Mouse (Mus musculus) liver, adult 2 months (tissue): ENCODE results near the gene Chd9. TPM values are rescaled to one million over a fixed set of nuclear protein-coding genes. Genes with fewer than 3 reads are reported as not detected.

Source experiments
- DNase-seq: peaks from one replicate; pipeline ENCODE4 v3.0.0-alpha.2; 2011; ENCODE audit warnings: low read depth, low spot score; ENCODE audit errors: extremely low read depth
- H3K27ac ChIP-seq: fragments of 200-500 bp; replicated peaks from 2 replicates; pipeline ENCODE4 v1.5.1; 2012; ENCODE audit warnings: low read depth, mild to moderate bottlenecking, control low read depth, inconsistent platforms, low read length; ENCODE audit not compliant: insufficient read depth
- H3K27me3 ChIP-seq: fragments of 200-500 bp; 2 replicates; pipeline ENCODE4 v1.6.1; 2012; ENCODE audit warnings: mild to moderate bottlenecking, moderate library complexity, low read length, inconsistent platforms; ENCODE audit not compliant: control insufficient read depth, insufficient read depth
- H3K36me3 ChIP-seq: fragments of 200-500 bp; 2 replicates; pipeline ENCODE4 v1.6.1; 2012; ENCODE audit warnings: low read length, inconsistent platforms; ENCODE audit not compliant: control insufficient read depth, insufficient read depth
- H3K4me1 ChIP-seq: fragments of 200-500 bp; 2 replicates; pipeline ENCODE4 v1.6.1; 2011; ENCODE audit warnings: low read length; ENCODE audit not compliant: control insufficient read depth, insufficient read depth
- H3K4me3 ChIP-seq: fragments of 200-500 bp; 2 replicates; pipeline ENCODE4 v1.5.1; 2011; ENCODE audit warnings: low read depth, mild to moderate bottlenecking, control low read depth, low read length, moderate library complexity; ENCODE audit not compliant: insufficient read depth
- H3K79me2 ChIP-seq: fragments of 200-500 bp; 2 replicates; pipeline ENCODE4 v1.6.1; 2012; ENCODE audit warnings: inconsistent platforms, mild to moderate bottlenecking, low read length, moderate library complexity; ENCODE audit not compliant: control insufficient read depth, insufficient read depth
- H3K9ac ChIP-seq: fragments of 200-500 bp; 2 replicates; pipeline ENCODE4 v1.6.1; 2012; ENCODE audit warnings: low read depth, mild to moderate bottlenecking, control low read depth, inconsistent platforms, low read length
- CTCF ChIP-seq: fragments of 200-500 bp; IDR thresholded peaks from 2 replicates; pipeline ENCODE4 v1.5.1; 2011; ENCODE audit warnings: low read depth, low read length, control low read depth
- POLR2A ChIP-seq: fragments of 200-500 bp; IDR thresholded peaks from 2 replicates; pipeline ENCODE4 v1.6.1; 2011; ENCODE audit warnings: low read length, control low read depth; ENCODE audit not compliant: insufficient read depth; ENCODE audit errors: extremely low read depth
- WGBS: fragments of 180-500 bp; shearing (Covaris S2); methylation state at CpG from one replicate; pipeline ENCODE4 v1.1.7; 2018; 5-methylcytosine and 5-hydroxymethylcytosine counted together
- polyA plus RNA-seq: library from polyadenylated mRNA; depleted of rRNA; stranded (reverse); fragments of >200 nt; gene quantifications from 2 replicates; pipeline ENCODE4 v1.2.3, GENCODE M21; 2012; rRNA removed
- total RNA-seq: library from RNA; depleted of rRNA; stranded (reverse); fragments of >200 nt; gene quantifications from 2 replicates; pipeline ENCODE4 v1.2.3, GENCODE M21; 2014; rRNA removed

Gene Chd9
- total and polyA plus RNA-seq, 2 experiments: 63.2 to 88.2 TPM

GRCm38 (mm10) chr8:91082428-91082827, 254.3 kb downstream of the Chd9 start:
- WGBS: 76% methylated on average over 12 of the region's 12 CpGs
- no peak for TF ChIP-seq CTCF
- no peak for TF ChIP-seq POLR2A
- Histone ChIP-seq H3K9ac (no peak overlapping the region), H3K27ac (no peak overlapping the region), H3K4me3 (no peak overlapping the region), H3K36me3 (peaks cover 57% of the 10 kb centered on the region), H3K4me1 (no peaks in the 10 kb centered on the region), H3K79me2 (no peaks in the 10 kb centered on the region; the same call in 1 of the 2 replicates), H3K27me3 (no peaks in the 10 kb centered on the region)
- DNase-seq: no peak

DNA sequence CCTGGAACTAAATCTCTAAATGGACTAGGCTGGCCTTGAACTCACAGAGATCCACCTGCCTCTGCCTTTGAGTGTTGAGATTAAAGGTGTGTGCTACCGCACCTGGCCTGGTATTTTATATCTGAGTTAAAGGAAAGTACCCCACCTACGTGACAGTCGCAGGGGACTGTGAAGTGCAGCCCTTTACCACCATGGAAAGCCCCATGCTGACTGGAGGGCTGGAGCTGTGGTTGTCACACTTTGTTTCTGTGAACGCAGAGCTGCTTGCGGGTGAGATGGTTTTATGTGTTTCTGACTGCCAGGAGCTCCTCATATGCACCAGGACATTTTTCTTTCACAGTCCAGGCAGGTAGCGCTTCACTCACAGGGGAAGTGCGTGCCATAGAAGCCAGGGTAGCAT, 260.3 kb downstream of the Chd9 start:
- no peak overlapping the region for H3K4me3 ChIP-seq
- H3K27ac ChIP-seq: no peak overlapping the region
- TF ChIP-seq POLR2A (no peak), CTCF (no peak)
- 96% methylated on average over 7 of the region's 7 CpGs for WGBS
- peaks cover 73% of the 10 kb centered on the region for H3K36me3 ChIP-seq
- no peak for DNase-seq
- no peak overlapping the region for H3K9ac ChIP-seq
- no peaks in the 10 kb centered on the region; the same call in 1 of the 2 replicates for H3K79me2 ChIP-seq
- no peaks in the 10 kb centered on the region for H3K27me3 ChIP-seq
- H3K4me1 ChIP-seq: no peaks in the 10 kb centered on the region

- WGBS: 93% methylated on average over 2 of the region's 2 CpGs
- Histone ChIP-seq H3K79me2 (no peaks in the 10 kb centered on the region; the same call in 1 of the 2 replicates), H3K36me3 (peaks cover 66% of the 10 kb centered on the region), H3K27ac (no peak overlapping the region), H3K27me3 (no peaks in the 10 kb centered on the region), H3K4me1 (no peaks in the 10 kb centered on the region), H3K4me3 (no peak overlapping the region), H3K9ac (no peak overlapping the region)
- TF ChIP-seq POLR2A (no peak), CTCF (no peak)
- DNase-seq: no peak
Observed at GRCm38 (mm10) chr8:91089601-91090000, 261.4 kb downstream of the Chd9 start.

DNA sequence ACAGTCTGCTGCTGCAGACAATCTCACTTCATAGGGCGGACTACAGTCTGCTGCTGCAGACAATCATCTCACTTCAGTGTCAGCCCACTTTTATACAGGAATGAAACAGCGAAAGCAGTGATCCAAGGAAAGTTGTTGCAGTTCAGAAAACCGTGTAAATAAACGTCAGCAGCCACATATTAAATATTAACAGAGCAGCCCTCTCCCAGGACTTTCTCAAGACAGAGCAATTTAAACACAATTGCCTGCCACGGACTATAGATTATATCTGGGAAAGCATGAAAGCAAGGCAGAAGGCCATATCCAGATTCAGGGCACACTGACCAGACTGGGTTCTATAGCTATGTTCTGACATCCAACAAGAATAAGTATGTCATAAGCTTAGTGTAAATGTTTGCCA, 266.0 kb downstream of the Chd9 start:
- no peak overlapping the region for H3K27ac ChIP-seq
- peak; percentile 40 for DNase-seq
- H3K27me3 ChIP-seq: no peaks in the 10 kb centered on the region
- 34% methylated on average over 5 of the region's 5 CpGs for WGBS
- H3K36me3 ChIP-seq: peaks cover 62% of the 10 kb centered on the region
- H3K79me2 ChIP-seq: no peaks in the 10 kb centered on the region; the same call in 1 of the 2 replicates
- no peak for TF ChIP-seq CTCF
- no peak for TF ChIP-seq POLR2A
- no peak overlapping the region for H3K9ac ChIP-seq
- no peak overlapping the region for H3K4me3 ChIP-seq
- H3K4me1 ChIP-seq: no peaks in the 10 kb centered on the region

DNA sequence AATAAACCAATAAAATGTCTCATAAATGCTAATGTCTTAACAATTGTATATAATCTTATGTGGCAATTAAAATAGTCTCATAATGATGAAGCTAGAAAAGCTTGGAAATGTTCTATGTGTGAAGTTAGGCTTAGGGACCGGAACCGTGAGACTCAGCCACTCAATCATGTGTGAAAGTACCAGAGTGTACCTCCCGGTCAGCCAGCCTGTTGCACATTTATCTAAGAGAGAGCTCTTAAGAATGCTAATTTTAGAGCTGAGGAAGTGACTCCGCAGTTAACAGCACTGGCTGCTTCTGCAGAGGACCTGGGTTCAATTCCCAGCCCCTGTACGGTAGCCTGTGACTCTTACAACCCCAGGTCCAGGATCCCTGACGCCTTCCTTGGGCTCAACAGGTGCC, 270.0 kb downstream of the Chd9 start:
- Histone ChIP-seq H3K4me3 (no peak overlapping the region), H3K27me3 (no peaks in the 10 kb centered on the region), H3K36me3 (peaks cover 54% of the 10 kb centered on the region), H3K79me2 (no peaks in the 10 kb centered on the region), H3K4me1 (no peaks in the 10 kb centered on the region), H3K27ac (no peak overlapping the region), H3K9ac (no peak overlapping the region)
- WGBS: 93% methylated on average over 6 of the region's 6 CpGs
- TF ChIP-seq CTCF (no peak), POLR2A (no peak)
- DNase-seq: no peak

Other genes with a start within 250 kb of the Chd9 start
- gene Gm19935, start 11.0 kb upstream of the Chd9 start, total RNA-seq: 0.09 TPM in 1 of 2 replicates, not detected in the other
- gene Gm19935, start 11.0 kb upstream of the Chd9 start, polyA plus RNA-seq: not detected in 2 replicates
- gene Rbl2, start 241.7 kb downstream of the Chd9 start, total RNA-seq: 33.4 and 36.8 TPM in 2 replicates
- gene Rbl2, start 241.7 kb downstream of the Chd9 start, polyA plus RNA-seq: 10.5 and 12.5 TPM in 2 replicates